Mouse (Mus musculus): ENCODE results near the gene St6galnac3. TPM values are rescaled to one million over a fixed set of nuclear protein-coding genes. Genes with fewer than 3 reads are reported as not detected.

Gene St6galnac3
- polyA plus RNA-seq, 1 experiment from 2014 or later, result 10.5 TPM

DNA sequence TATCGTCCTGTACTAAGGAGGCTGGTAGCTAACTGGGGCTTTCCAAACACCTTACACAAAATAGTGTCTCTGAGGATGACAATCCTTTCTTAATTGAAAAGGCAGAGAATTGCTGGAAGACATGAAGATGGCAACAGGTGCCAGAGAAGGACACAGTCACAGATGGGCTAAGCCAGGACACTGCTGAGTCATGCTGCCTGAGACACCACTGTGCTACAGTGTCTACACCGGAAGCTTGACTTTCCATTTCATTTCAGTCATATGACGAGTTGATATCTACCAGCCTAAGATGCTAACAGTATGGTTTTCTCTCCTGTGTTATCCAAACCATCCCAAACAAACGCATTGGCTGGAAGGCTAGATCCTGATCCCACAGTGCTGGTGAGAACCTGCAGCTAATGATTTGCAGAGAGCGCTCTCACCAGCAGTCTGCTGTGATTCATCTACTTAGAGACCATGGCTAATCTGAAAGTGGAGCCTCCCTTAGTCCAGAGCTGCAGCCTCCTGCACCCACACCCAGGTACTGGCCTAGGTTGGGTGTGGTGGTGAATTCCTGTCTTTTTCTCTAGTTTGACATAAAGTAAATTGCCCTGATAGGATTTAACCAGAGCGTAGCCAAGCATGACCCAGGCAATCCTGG lies 433.4 kb downstream of the St6galnac3 start:
- H3K27me3 ChIP-seq (ENCODE audit: control insufficient read depth, insufficient read depth, low read depth, low read length), result no peaks in the 10 kb centered on the region
- no peak overlapping the region for H3K27ac ChIP-seq (ENCODE audit: low read length)
- no peaks in the 10 kb centered on the region for H3K4me1 ChIP-seq (ENCODE audit: control insufficient read depth, low read depth, low read length)
- no peak overlapping the region for H3K4me2 ChIP-seq (ENCODE audit: low read depth, low read length)
- H3K9ac ChIP-seq (ENCODE audit: low read depth, low read length), result no peak overlapping the region
- H3K4me3 ChIP-seq (ENCODE audit: low read depth, low read length), result no peak overlapping the region
- 70% methylated on average over 6 of the region's 6 CpGs for WGBS (ENCODE audit: insufficient replicate concordance)
- no peaks in the 10 kb centered on the region for H3K9me3 ChIP-seq (replicated peaks; ENCODE audit: control insufficient read depth, low read length)
- ATAC-seq (ENCODE audit: low read depth), result no peak
- no peaks in the 10 kb centered on the region for H3K36me3 ChIP-seq (ENCODE audit: control insufficient read depth, insufficient read depth)

- WGBS (ENCODE audit: insufficient replicate concordance), result 74% methylated on average over 4 of the region's 4 CpGs
- Histone ChIP-seq H3K9me3 (replicated peaks; ENCODE audit: control insufficient read depth, low read length) (no peaks in the 10 kb centered on the region), H3K27ac (ENCODE audit: low read length) (no peak overlapping the region), H3K36me3 (ENCODE audit: control insufficient read depth, insufficient read depth) (no peaks in the 10 kb centered on the region), H3K9ac (ENCODE audit: low read depth, low read length) (no peak overlapping the region), H3K4me2 (ENCODE audit: low read depth, low read length) (no peak overlapping the region), H3K27me3 (ENCODE audit: control insufficient read depth, insufficient read depth, low read depth, low read length) (no peaks in the 10 kb centered on the region), H3K4me1 (ENCODE audit: control insufficient read depth, low read depth, low read length) (no peaks in the 10 kb centered on the region), H3K4me3 (ENCODE audit: low read depth, low read length) (no peak overlapping the region)
- no peak for ATAC-seq (ENCODE audit: low read depth)
Observed at GRCm38 (mm10) chr3:153289971-153290370, 435.0 kb downstream of the St6galnac3 start.

GRCm38 (mm10) chr3:153287564-153287963 lies 437.4 kb downstream of the St6galnac3 start:
- Histone ChIP-seq H3K4me3 (ENCODE audit: low read depth, low read length) (no peak overlapping the region), H3K36me3 (ENCODE audit: control insufficient read depth, insufficient read depth) (no peaks in the 10 kb centered on the region), H3K9me3 (replicated peaks; ENCODE audit: control insufficient read depth, low read length) (no peaks in the 10 kb centered on the region), H3K4me2 (ENCODE audit: low read depth, low read length) (no peak overlapping the region), H3K27ac (ENCODE audit: low read length) (no peak overlapping the region), H3K4me1 (ENCODE audit: control insufficient read depth, low read depth, low read length) (no peaks in the 10 kb centered on the region), H3K9ac (ENCODE audit: low read depth, low read length) (no peak overlapping the region), H3K27me3 (ENCODE audit: control insufficient read depth, insufficient read depth, low read depth, low read length) (no peaks in the 10 kb centered on the region)
- ATAC-seq (ENCODE audit: low read depth), result no peak
- 70% methylated on average over 4 of the region's 4 CpGs for WGBS (ENCODE audit: insufficient replicate concordance)

- Histone ChIP-seq H3K36me3 (ENCODE audit: control insufficient read depth, insufficient read depth) (no peaks in the 10 kb centered on the region), H3K27me3 (ENCODE audit: control insufficient read depth, insufficient read depth, low read depth, low read length) (no peaks in the 10 kb centered on the region), H3K4me1 (ENCODE audit: control insufficient read depth, low read depth, low read length) (no peaks in the 10 kb centered on the region), H3K4me3 (ENCODE audit: low read depth, low read length) (no peak overlapping the region), H3K9ac (ENCODE audit: low read depth, low read length) (no peak overlapping the region), H3K27ac (ENCODE audit: low read length) (no peak overlapping the region), H3K4me2 (ENCODE audit: low read depth, low read length) (no peak overlapping the region), H3K9me3 (replicated peaks; ENCODE audit: control insufficient read depth, low read length) (no peaks in the 10 kb centered on the region)
- WGBS (ENCODE audit: insufficient replicate concordance), result 73% methylated on average over 6 of the region's 6 CpGs
- ATAC-seq (ENCODE audit: low read depth), result no peak
Observed at GRCm38 (mm10) chr3:153287081-153287480, 437.9 kb downstream of the St6galnac3 start.

DNA sequence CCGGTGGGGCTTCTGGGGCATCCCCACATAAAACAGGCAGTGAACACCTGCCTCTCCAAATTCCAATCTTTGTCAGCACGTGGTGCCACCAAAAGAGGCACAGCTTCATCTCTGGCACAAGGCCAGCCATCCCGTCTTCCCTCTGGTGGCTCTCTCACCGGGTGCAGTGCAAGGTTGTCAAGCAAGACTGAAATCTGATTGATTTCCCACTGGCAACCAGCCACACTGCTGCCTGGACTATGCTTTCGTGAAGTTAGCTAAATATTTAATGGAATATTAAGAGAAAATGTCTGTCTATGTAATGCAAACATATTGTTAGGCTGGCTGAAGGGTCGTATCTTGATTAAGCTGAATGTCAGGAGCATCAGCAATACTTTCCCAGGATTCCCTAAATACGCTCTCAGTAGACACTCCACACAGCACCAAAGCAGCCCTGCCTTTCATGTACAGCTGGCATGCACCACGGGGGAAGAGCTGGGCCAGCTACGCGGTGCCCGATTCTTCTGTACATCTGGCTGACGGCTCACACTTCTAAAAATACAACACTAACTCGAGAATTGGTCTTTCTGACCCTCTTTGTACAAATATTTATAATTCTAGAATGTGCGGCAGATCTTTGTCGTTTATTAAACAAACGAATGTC lies 442.7 kb downstream of the St6galnac3 start:
- Histone ChIP-seq H3K27ac (ENCODE audit: low read length) (no peak overlapping the region), H3K4me1 (ENCODE audit: control insufficient read depth, low read depth, low read length) (no peaks in the 10 kb centered on the region), H3K9me3 (replicated peaks; ENCODE audit: control insufficient read depth, low read length) (no peaks in the 10 kb centered on the region), H3K27me3 (ENCODE audit: control insufficient read depth, insufficient read depth, low read depth, low read length) (no peaks in the 10 kb centered on the region), H3K36me3 (ENCODE audit: control insufficient read depth, insufficient read depth) (no peaks in the 10 kb centered on the region), H3K4me2 (ENCODE audit: low read depth, low read length) (no peak overlapping the region), H3K9ac (ENCODE audit: low read depth, low read length) (no peak overlapping the region), H3K4me3 (ENCODE audit: low read depth, low read length) (no peak overlapping the region)
- 64% methylated on average over 16 of the region's 16 CpGs for WGBS (ENCODE audit: insufficient replicate concordance)
- no peak for ATAC-seq (ENCODE audit: low read depth)

DNA sequence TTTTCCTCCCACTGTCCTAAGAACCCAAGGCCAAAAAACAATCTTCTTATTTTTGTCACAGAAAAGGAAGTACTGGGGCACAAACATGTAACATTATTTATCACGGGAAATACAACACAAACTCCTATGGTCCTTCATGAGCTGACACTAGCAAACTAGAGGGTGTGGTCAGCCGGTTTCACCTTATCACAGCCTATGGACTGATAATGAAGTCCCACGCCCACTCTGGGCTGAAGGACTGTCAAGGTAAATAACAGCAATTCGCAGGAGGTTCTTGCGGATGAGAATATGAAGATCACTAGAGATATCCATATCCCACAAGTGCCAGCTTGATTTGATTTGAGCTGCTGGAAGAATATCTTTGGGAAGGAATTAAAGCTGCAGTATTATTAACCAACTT lies 446.7 kb downstream of the St6galnac3 start:
- no peak for ATAC-seq (ENCODE audit: low read depth)
- Histone ChIP-seq H3K9me3 (replicated peaks; ENCODE audit: control insufficient read depth, low read length) (no peaks in the 10 kb centered on the region), H3K9ac (ENCODE audit: low read depth, low read length) (no peak overlapping the region), H3K27me3 (ENCODE audit: control insufficient read depth, insufficient read depth, low read depth, low read length) (no peaks in the 10 kb centered on the region), H3K27ac (ENCODE audit: low read length) (no peak overlapping the region), H3K4me3 (ENCODE audit: low read depth, low read length) (no peak overlapping the region), H3K4me1 (ENCODE audit: control insufficient read depth, low read depth, low read length) (no peaks in the 10 kb centered on the region), H3K36me3 (ENCODE audit: control insufficient read depth, insufficient read depth) (no peaks in the 10 kb centered on the region), H3K4me2 (ENCODE audit: low read depth, low read length) (no peak overlapping the region)
- WGBS (ENCODE audit: insufficient replicate concordance), result 34% methylated on average over 5 of the region's 5 CpGs

GRCm38 (mm10) chr3:153277389-153277999 lies 447.5 kb downstream of the St6galnac3 start:
- ATAC-seq (ENCODE audit: low read depth), result no peak
- no peaks in the 10 kb centered on the region for H3K9me3 ChIP-seq (replicated peaks; ENCODE audit: control insufficient read depth, low read length)
- H3K9ac ChIP-seq (ENCODE audit: low read depth, low read length), result no peak overlapping the region
- no peaks in the 10 kb centered on the region for H3K36me3 ChIP-seq (ENCODE audit: control insufficient read depth, insufficient read depth)
- H3K4me3 ChIP-seq (ENCODE audit: low read depth, low read length), result no peak overlapping the region
- H3K4me2 ChIP-seq (ENCODE audit: low read depth, low read length), result no peak overlapping the region
- 72% methylated on average over 16 of the region's 16 CpGs for WGBS (ENCODE audit: insufficient replicate concordance)
- H3K4me1 ChIP-seq (ENCODE audit: control insufficient read depth, low read depth, low read length), result no peaks in the 10 kb centered on the region
- no peaks in the 10 kb centered on the region for H3K27me3 ChIP-seq (ENCODE audit: control insufficient read depth, insufficient read depth, low read depth, low read length)
- H3K27ac ChIP-seq (ENCODE audit: low read length), result no peak overlapping the region

DNA sequence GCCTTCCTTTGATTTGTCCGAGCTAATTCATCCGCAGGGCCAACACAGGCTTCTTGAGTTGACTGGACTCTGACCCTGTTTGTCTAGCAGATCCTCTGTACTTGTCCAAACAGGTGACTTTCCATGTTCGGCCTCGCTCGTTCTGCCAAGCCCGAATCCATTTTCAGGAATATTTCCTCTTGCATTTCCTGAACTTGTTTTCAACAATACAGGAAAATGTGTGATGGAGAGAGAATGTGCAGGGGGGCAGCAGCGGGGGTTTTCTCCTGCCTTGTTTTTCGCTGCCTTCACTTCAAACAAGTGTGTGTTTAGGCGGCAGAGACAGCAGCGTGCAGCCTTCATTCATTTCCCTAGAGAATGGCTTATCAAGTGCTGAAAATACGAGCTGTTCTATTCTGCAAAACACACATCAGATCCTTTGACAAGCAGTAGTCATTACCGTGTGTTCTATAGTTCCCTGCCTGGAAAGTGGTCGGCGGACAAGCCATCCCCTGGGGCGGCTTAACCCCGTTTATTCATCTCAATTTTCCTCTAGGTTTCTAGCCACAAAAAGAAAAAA lies 448.1 kb downstream of the St6galnac3 start:
- H3K27me3 ChIP-seq (ENCODE audit: control insufficient read depth, insufficient read depth, low read depth, low read length), result no peaks in the 10 kb centered on the region
- H3K4me2 ChIP-seq (ENCODE audit: low read depth, low read length), result no peak overlapping the region
- H3K27ac ChIP-seq (ENCODE audit: low read length), result no peak overlapping the region
- H3K9me3 ChIP-seq (replicated peaks; ENCODE audit: control insufficient read depth, low read length), result no peaks in the 10 kb centered on the region
- no peaks in the 10 kb centered on the region for H3K36me3 ChIP-seq (ENCODE audit: control insufficient read depth, insufficient read depth)
- H3K9ac ChIP-seq (ENCODE audit: low read depth, low read length), result no peak overlapping the region
- WGBS (ENCODE audit: insufficient replicate concordance), result 71% methylated on average over 16 of the region's 16 CpGs
- H3K4me3 ChIP-seq (ENCODE audit: low read depth, low read length), result no peak overlapping the region
- no peak for ATAC-seq (ENCODE audit: low read depth)
- no peaks in the 10 kb centered on the region for H3K4me1 ChIP-seq (ENCODE audit: control insufficient read depth, low read depth, low read length)
